Mouse (Mus musculus): ENCODE measurements around the gene Calml4. TPM values are rescaled to one million over a fixed set of nuclear protein-coding genes. Genes with fewer than 3 reads are reported as not detected.
"Not testable (repeated sequence)": the region's sequence is repeated elsewhere in the genome, so short reads cannot be mapped to it uniquely, and the experiment has no call there.

The Calml4 gene
- total RNA-seq (2015) (1.4 and 2.1 TPM in 2 replicates), total RNA-seq (2017) (1.6 and 2.8 TPM in 2 replicates)

- peak; percentile 56 for ATAC-seq (replicated peaks; ENCODE audit: poor library complexity)
Measured at GRCm38 (mm10) chr9:62857719-62858261, at the start of gene Calml4. Gene Calml4, plus strand, starts transcription at chr9:62858080.

- no peak for ATAC-seq (replicated peaks; ENCODE audit: poor library complexity)
Measured at GRCm38 (mm10) chr9:62810095-62810494, 47.8 kb upstream of the Calml4 start.

DNA sequence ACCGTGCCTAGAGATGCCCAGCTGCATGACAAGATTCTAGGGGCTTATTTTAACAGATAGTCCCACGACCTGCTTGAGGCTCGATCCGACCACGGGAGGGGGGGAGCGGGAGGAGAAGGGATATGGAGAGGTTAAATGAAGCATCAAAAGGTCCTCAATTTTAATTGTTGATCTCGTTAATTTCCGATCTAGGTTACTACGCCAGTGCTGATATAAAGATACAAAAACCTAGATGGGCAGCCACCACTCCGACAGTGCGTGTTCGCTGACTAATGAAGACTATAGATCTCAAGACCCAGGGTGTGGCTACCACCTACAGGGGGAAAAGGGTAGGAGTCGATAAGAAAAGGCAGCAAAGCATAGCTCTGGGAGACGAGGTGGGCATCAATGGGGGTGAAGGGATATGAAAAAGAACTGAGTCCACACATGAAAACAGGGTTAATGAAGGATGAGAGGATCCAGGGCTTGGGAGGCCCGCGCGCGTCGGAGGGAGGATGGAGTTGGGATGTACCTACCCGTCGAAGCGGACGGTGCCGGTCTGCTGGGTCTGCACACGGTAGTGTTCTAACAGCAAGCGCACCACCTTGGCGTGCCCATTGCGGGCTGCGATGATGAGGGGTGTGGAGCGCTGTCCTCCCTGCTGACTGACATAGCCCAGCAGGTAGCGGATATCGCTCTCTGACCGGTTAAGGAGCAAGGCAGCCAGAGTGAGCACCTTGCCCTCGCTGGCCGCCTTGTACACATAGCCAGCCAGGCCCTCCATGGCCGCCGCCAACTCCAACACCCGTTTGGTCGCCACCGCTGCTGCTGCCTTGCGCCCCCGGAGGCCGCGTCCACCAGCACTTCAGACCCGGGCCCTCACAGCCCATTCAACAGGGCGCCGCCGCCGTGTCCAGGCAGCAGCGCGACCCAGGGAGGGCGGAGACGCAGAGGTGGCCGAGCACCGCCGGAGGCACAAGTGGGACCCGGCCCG is 47.1 kb upstream of the Calml4 start:
- ATAC-seq (replicated peaks; ENCODE audit: poor library complexity), result peak; percentile 60

GRCm38 (mm10) chr9:62811516-62812121 is 46.3 kb upstream of the Calml4 start, which contains the start of gene Fem1b:
Gene Fem1b, minus strand, starts transcription at chr9:62811934.
- peak; percentile 91 for ATAC-seq (replicated peaks; ENCODE audit: poor library complexity)

- ATAC-seq (replicated peaks; ENCODE audit: poor library complexity), result no peak
Measured at GRCm38 (mm10) chr9:62812216-62813049, 45.4 kb upstream of the Calml4 start.

GRCm38 (mm10) chr9:62814751-62815150 is 43.1 kb upstream of the Calml4 start:
- ATAC-seq (replicated peaks; ENCODE audit: poor library complexity), result no peak

- ATAC-seq (replicated peaks; ENCODE audit: poor library complexity), result no peak
Measured at GRCm38 (mm10) chr9:62816323-62817098, 41.4 kb upstream of the Calml4 start.

DNA sequence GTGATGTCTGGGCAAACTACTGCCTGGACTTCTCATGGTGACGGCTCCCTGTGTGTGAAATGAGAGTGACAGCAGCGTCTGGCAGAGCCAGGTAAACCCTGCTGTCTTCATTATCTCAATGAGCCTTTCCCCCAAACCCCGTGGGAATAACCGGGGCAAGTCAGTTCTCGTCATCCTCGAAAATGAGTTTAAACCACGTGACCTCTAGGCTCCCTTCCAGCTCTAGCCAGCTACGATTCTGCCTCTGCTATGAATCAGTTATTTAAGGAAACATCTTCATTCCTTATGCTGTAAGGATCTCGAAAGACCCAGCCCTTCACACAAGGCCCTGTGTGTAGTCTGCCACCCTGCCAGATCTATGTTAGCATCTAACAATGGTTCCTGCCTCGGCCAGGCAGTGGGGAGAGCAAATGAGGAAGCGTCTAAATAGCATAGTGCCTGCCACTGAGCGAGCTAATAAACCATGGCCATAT is 40.7 kb upstream of the Calml4 start:
- ATAC-seq (replicated peaks; ENCODE audit: poor library complexity), result 0 out of 2 replicates have a peak, but pooled peaks have one; percentile 34

GRCm38 (mm10) chr9:62817828-62818614 is 39.9 kb upstream of the Calml4 start:
- no peak for ATAC-seq (replicated peaks; ENCODE audit: poor library complexity)

DNA sequence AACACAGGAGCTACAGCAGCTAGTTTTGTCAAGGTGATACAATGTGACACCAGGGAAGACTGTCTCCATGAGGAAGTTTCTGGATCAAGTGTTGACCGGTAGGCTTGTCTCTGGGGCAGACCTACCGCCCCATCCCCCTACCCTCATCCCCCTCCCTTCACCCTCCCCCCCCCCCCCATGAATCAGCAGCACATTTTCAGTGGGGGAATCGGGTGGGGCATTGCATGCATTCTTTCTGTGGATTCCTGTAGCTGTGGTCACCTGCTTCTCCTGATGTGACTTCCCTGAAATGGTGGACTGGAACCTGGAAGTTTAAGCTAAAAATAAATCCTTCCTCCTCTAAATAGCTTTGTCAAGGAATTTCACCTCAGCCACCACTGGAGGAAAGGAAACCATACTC is 38.4 kb upstream of the Calml4 start:
- no peak for ATAC-seq (replicated peaks; ENCODE audit: poor library complexity)

- not testable (repeated sequence) for ATAC-seq (replicated peaks; ENCODE audit: poor library complexity)
Measured at GRCm38 (mm10) chr9:62819910-62820309, 38.0 kb upstream of the Calml4 start.

- no peak for ATAC-seq (replicated peaks; ENCODE audit: poor library complexity)
Measured at GRCm38 (mm10) chr9:62820829-62821228, 37.1 kb upstream of the Calml4 start.

DNA sequence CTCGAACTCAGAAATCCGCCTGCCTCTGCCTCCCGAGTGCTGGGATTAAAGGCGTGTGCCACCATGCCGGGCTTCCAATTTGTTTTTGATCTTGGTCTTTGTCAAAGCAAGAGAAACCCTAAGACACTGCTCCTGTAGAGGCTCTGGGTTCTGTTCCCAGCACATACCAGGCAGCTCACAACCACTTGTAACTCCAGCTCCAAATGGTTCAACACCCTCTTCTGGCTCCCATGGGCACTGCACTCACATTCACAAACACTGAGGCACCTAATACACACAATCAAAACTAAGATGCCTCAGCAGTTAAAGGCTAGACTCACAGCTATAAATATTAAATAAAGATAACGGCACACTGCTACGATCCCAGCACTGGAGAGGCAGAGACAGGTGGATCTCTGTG is 36.1 kb upstream of the Calml4 start:
- no peak for ATAC-seq (replicated peaks; ENCODE audit: poor library complexity)

DNA sequence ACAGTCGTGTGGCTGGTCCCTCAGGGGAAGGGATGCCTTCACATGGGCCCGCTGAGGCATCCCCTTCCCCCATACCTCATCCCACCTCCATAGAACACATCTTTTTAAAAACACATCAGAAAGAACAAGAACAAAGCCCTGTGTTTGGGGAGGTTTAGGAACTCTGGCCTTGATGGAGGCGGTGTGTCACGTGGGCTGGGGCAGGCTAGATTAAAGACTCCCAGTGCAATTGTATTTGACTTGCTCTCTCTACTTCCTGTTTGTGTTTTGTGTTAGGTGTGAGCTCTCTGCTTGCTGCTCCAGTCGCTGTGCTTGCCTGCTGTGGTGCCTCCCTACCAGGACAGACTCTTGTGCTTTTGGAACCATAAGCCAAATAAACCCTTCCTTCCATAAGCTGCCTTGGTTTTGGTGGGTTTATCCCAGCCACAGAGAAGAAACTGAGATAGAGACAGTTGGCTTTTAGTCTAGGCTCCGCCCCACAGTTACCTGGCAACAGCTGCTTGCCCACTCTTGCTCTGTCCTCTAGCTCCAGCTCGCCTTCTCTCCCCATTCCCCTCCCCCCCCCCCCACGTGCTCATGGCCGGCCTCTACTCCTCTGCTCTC is 32.0 kb upstream of the Calml4 start:
- no peak for ATAC-seq (replicated peaks; ENCODE audit: poor library complexity)

DNA sequence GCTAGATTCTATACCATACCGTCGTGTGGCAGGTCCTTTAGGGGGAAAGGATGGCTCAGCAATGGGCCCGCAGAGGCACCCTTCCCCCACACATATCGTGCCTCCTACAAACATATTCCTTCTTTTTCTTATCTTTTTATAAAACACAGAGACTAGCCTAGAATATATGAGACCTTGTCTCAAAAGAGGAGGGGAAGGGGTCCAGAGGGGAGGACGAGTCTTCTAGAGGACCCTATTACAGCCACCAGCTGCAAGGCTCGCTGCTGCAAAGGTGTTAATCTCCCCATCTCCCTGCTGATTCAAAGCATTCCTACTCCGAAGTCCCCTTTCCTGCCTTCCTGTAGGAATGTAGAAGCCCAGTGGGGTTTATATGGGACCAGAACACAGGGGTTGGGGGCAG is 31.4 kb upstream of the Calml4 start:
- no peak for ATAC-seq (replicated peaks; ENCODE audit: poor library complexity)

DNA sequence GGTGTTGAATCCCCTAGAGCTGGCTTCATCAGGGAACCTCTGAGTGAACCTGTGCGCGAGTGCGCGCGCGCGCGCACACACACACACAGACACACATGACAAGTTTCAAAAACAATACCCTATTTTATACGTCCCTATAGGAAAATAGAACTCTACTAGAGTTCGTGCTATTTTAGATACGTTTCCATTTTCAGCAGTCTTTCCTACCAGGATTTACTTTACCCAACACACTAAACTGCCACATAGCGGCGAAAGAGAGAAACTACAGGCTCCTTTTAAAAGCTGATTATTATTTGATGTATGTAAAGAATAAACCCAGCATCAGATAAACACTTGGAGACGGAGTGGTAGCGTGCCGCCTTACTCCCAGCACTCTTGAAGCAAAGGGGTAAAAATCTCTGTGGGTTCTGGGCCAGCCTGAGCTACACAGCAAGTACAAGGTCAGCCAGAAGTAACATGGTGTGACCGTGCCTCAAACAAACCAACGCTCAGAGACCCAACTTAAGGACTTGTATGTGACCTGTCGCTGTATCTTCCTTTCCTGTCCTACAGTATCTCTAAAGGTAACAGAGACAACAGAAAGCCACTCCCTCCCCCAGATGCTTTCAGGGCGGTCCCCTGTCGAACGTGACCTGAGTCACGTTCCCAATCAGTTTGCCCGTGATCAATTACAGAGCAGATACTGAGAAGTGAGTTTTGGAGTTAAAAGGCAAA is 29.8 kb upstream of the Calml4 start:
- ATAC-seq (replicated peaks; ENCODE audit: poor library complexity), result peak; percentile 56

GRCm38 (mm10) chr9:62828662-62829086 is 29.2 kb upstream of the Calml4 start:
- ATAC-seq (replicated peaks; ENCODE audit: poor library complexity), result peak; percentile 98

GRCm38 (mm10) chr9:62829877-62830276 is 28.0 kb upstream of the Calml4 start:
- no peak for ATAC-seq (replicated peaks; ENCODE audit: poor library complexity)
